In genomic region chr3:94502243-94502642, GRCm38 (mm10) we compare ENCODE assay signal across 9 mouse cellular contexts. TPM values are rescaled to one million over a fixed set of nuclear protein-coding genes. Genes with fewer than 3 reads are reported as not detected.
DNase-seq lines count a peak whose midpoint lies in the region; ATAC-seq lines count a peak whose summit lies in the region.
"Had no signal": no experiment of that assay in that cellular context is flagged by ENCODE, and none has a peak within 500 bp of the region (broad histone marks: within the 10 kb centered on the region; RNA-seq: fewer than 3 reads in every experiment).

No protein-coding gene starts in this region.

- H3K9ac ChIP-seq in kidney, embryonic 15.5 days, result no peak overlapping the region
- H3K9ac ChIP-seq in hindbrain, embryonic 16.5 days (ENCODE audit: low read depth, low read length), result no peak overlapping the region
- H3K9ac ChIP-seq: limb, embryonic 15.5 days had no signal

- peak; percentile 39 for DNase-seq in kidney, adult 9 months
- peak; percentile 54 for DNase-seq in MN1 (ENCODE audit: low spot score)
- DNase-seq in cerebellum, postnatal 25 days, result peak; percentile 53 to 61
- DNase-seq in naive thymus-derived CD4-positive, alpha-beta T cell, adult 2 months (ENCODE audit: low read depth), result peak; percentile 19
- no peak for DNase-seq in right cerebral cortex, postnatal 4 days
- DNase-seq in layer of hippocampus, postnatal 14 days (ENCODE audit: low spot score in 2 of 2), result no peak

- no peak overlapping the region for H3K4me2 ChIP-seq in kidney, embryonic 15.5 days
- H3K4me2 ChIP-seq in hindbrain, embryonic 16.5 days (ENCODE audit: low read length), result no peak overlapping the region
- H3K4me2 ChIP-seq: limb, embryonic 15.5 days had no signal

- peaks cover 57% of the 10 kb centered on the region for H3K36me3 ChIP-seq in kidney, embryonic 15.5 days
- H3K36me3 ChIP-seq in hindbrain, embryonic 16.5 days (ENCODE audit: control insufficient read depth, insufficient read depth, low read length), result peaks cover 8% of the 10 kb centered on the region; the same call in 1 of the 2 replicates

- H3K4me1 ChIP-seq in kidney, embryonic 15.5 days, result no peaks in the 10 kb centered on the region
- no peaks in the 10 kb centered on the region for H3K4me1 ChIP-seq in hindbrain, embryonic 16.5 days (ENCODE audit: control insufficient read depth, insufficient read depth, low read depth, low read length)
- H3K4me1 ChIP-seq: limb, embryonic 15.5 days had no signal

- no peaks in the 10 kb centered on the region for H3K9me3 ChIP-seq in kidney, embryonic 15.5 days (replicated peaks)
- no peaks in the 10 kb centered on the region for H3K9me3 ChIP-seq in hindbrain, embryonic 16.5 days (ENCODE audit: control insufficient read depth, low read length)
- H3K9me3 ChIP-seq: limb, embryonic 15.5 days had no signal

- H3K27ac ChIP-seq in kidney, embryonic 15.5 days, result no peak overlapping the region
- H3K27ac ChIP-seq in hindbrain, embryonic 16.5 days (ENCODE audit: low read depth, low read length), result no peak overlapping the region
- H3K27ac ChIP-seq: limb, embryonic 15.5 days had no signal

- no peaks in the 10 kb centered on the region for H3K27me3 ChIP-seq in kidney, embryonic 15.5 days
- no peaks in the 10 kb centered on the region for H3K27me3 ChIP-seq in hindbrain, embryonic 16.5 days (replicated peaks; ENCODE audit: control insufficient read depth, insufficient read depth, low read length)
- H3K27me3 ChIP-seq: limb, embryonic 15.5 days had no signal

- ATAC-seq in kidney, embryonic 15.5 days (replicated peaks; ENCODE audit: low FRiP score), result no peak
- peak; percentile 59 for ATAC-seq in hindbrain, embryonic 16.5 days

- no peak overlapping the region for H3K4me3 ChIP-seq in kidney, embryonic 15.5 days (replicated peaks)
- H3K4me3 ChIP-seq in hindbrain, embryonic 16.5 days (ENCODE audit: low read length), result no peak overlapping the region
- H3K4me3 ChIP-seq: limb, embryonic 15.5 days had no signal

- WGBS in kidney, embryonic 15.5 days, result 81% methylated on average over 3 of the region's 3 CpGs
- 70% methylated on average over 3 of the region's 3 CpGs for WGBS in hindbrain, embryonic 16.5 days

RNA-seq across cellular contexts. Expression of gene Riiad1, which starts 22.1 kb away (rescaled TPM):
- 1.2 and 2.3 TPM in 2 replicates for polyA plus RNA-seq in kidney, embryonic 15.5 days (2015; fragmentation: Nextera tagmentation; extraction: Ambion mirVana)
- polyA plus RNA-seq in hindbrain, embryonic 16.5 days (2015; fragmentation: Nextera tagmentation; extraction: Ambion mirVana), result 14.0 and 17.8 TPM in 2 replicates
- 1 to 10 TPM; 6.0 to 7.1 TPM for total RNA-seq in layer of hippocampus, postnatal 14 days (2021)

RNA-seq across cellular contexts. Expression of gene Celf3, which starts 24.1 kb away (rescaled TPM):
- 2.5 and 5.5 TPM in 2 replicates for polyA plus RNA-seq in kidney, embryonic 15.5 days (2015; fragmentation: Nextera tagmentation; extraction: Ambion mirVana)
- polyA plus RNA-seq in hindbrain, embryonic 16.5 days (2015; fragmentation: Nextera tagmentation; extraction: Ambion mirVana), result 184 and 191 TPM in 2 replicates
- 100 to 1,000 TPM; 205 to 208 TPM for total RNA-seq in layer of hippocampus, postnatal 14 days (2021)

RNA-seq across cellular contexts. Expression of gene Oaz3, which starts 58.5 kb away (rescaled TPM):
- 0.45 and 0.84 TPM in 2 replicates for polyA plus RNA-seq in kidney, embryonic 15.5 days (2015; fragmentation: Nextera tagmentation; extraction: Ambion mirVana)
- polyA plus RNA-seq in hindbrain, embryonic 16.5 days (2015; fragmentation: Nextera tagmentation; extraction: Ambion mirVana), result 0.90 and 1.7 TPM in 2 replicates
- total RNA-seq in layer of hippocampus, postnatal 14 days (2021), result under 1 TPM in 1 of 2 experiments, not detected in 1; 0.41 TPM

RNA-seq across cellular contexts. Expression of gene Mrpl9, which starts 59.1 kb away (rescaled TPM):
- polyA plus RNA-seq in kidney, embryonic 15.5 days (2015; fragmentation: Nextera tagmentation; extraction: Ambion mirVana), result 68.4 and 70.4 TPM in 2 replicates
- 63.7 and 64.5 TPM in 2 replicates for polyA plus RNA-seq in hindbrain, embryonic 16.5 days (2015; fragmentation: Nextera tagmentation; extraction: Ambion mirVana)
- total RNA-seq in layer of hippocampus, postnatal 14 days (2021), result 10 to 100 TPM; 42.8 TPM

Comparison
In these comparisons a context has a peak if more than half of its experiments do, and no peak if none do; other contexts are left out.
1. DNase-seq: peak in kidney, adult 9 months (single experiment), MN1 (single experiment), cerebellum, postnatal 25 days (2 of 2) and naive thymus-derived CD4-positive, alpha-beta T cell, adult 2 months (single experiment); none in right cerebral cortex, postnatal 4 days (single experiment) and layer of hippocampus, postnatal 14 days (0 of 2).
2. RNA of gene Celf3, which starts 24.1 kb away (polyA plus RNA-seq): 184 to 191 TPM in hindbrain, embryonic 16.5 days; 2.5 to 5.5 TPM in kidney, embryonic 15.5 days; every median in the first group is over 10 times any median in the second.